Mouse (Mus musculus) kidney, postnatal 10 days (tissue): ENCODE results near the gene Siglech.
A peak's percentile ranks its signal among the peaks of the same experiment; 100 is the strongest.
"Not testable (repeated sequence)": the region's sequence is repeated elsewhere in the genome, so short reads cannot be mapped to it uniquely, and the experiment has no call there.

ENCODE experiments used
- DNase-seq: peaks from one replicate; pipeline ENCODE4 v3.0.0; 2021; ENCODE audit warnings: mixed read lengths

The Siglech gene

GRCm38 (mm10) chr7:55767926-55768325, at the start of gene Siglech:
TSS of gene Siglech (plus strand) at chr7:55768178.
- no peak for DNase-seq

- no peak for DNase-seq
These were observed 45.3 kb upstream of the Siglech start for GRCm38 (mm10) chr7:55722673-55723072.

- DNase-seq, result no peak
These were observed 39.1 kb upstream of the Siglech start for GRCm38 (mm10) chr7:55728903-55729302.

- DNase-seq, result no peak
These were observed 33.5 kb upstream of the Siglech start for GRCm38 (mm10) chr7:55734483-55734882.

- DNase-seq, result peak; percentile 58
These were observed 30.7 kb upstream of the Siglech start for GRCm38 (mm10) chr7:55737125-55737912.

GRCm38 (mm10) chr7:55743614-55744267, 24.2 kb upstream of the Siglech start:
- DNase-seq, result no peak

- DNase-seq, result no peak
These were observed 23.3 kb upstream of the Siglech start for GRCm38 (mm10) chr7:55744566-55745220.

- DNase-seq, result no peak
These were observed 17.1 kb upstream of the Siglech start for GRCm38 (mm10) chr7:55750841-55751240.

GRCm38 (mm10) chr7:55759346-55759745, 8.6 kb upstream of the Siglech start:
- no peak for DNase-seq

- peak; percentile 9 for DNase-seq
These were observed 12.0 kb downstream of the Siglech start for GRCm38 (mm10) chr7:55780011-55780410.

GRCm38 (mm10) chr7:55782493-55782892, 14.5 kb downstream of the Siglech start:
- no peak for DNase-seq

- peak; percentile 48 for DNase-seq
These were observed 16.6 kb downstream of the Siglech start for GRCm38 (mm10) chr7:55784580-55784979.

GRCm38 (mm10) chr7:55790586-55790985, 22.6 kb downstream of the Siglech start:
- not testable (repeated sequence) for DNase-seq

- DNase-seq, result no peak
These were observed 24.3 kb downstream of the Siglech start for GRCm38 (mm10) chr7:55792280-55792679.

GRCm38 (mm10) chr7:55793236-55793951, 25.4 kb downstream of the Siglech start:
- no peak for DNase-seq

GRCm38 (mm10) chr7:55793952-55794603, 26.1 kb downstream of the Siglech start, which contains the start of gene Tubgcp5:
TSS of gene Tubgcp5 (plus strand) at chr7:55794154.
- peak; percentile 99 for DNase-seq

- no peak for DNase-seq
These were observed 32.0 kb downstream of the Siglech start for GRCm38 (mm10) chr7:55799981-55800380.

- DNase-seq, result no peak
These were observed 42.0 kb downstream of the Siglech start for GRCm38 (mm10) chr7:55809967-55810366.

- no peak for DNase-seq
These were observed 56.5 kb downstream of the Siglech start for GRCm38 (mm10) chr7:55824468-55824867.

- DNase-seq, result no peak
These were observed 59.6 kb downstream of the Siglech start for GRCm38 (mm10) chr7:55827551-55827950.
